Mouse (Mus musculus) kidney, adult 2 months (tissue): ENCODE results near the gene Faim2.

Source experiments
- CTCF ChIP-seq: fragments of 200-500 bp; conservative IDR thresholded peaks from 2 replicates; pipeline ENCODE4 v1.5.1; 2011; ENCODE audit warnings: low read depth, mild to moderate bottlenecking, control low read depth, low read length, moderate library complexity, mixed read lengths; ENCODE audit not compliant: insufficient read depth, insufficient read length
- POLR2A ChIP-seq: fragments of 200-500 bp; IDR thresholded peaks from one replicate; pipeline ENCODE4 v1.6.1; 2011; ENCODE audit warnings: low read depth, low read length, control low read depth

DNA sequence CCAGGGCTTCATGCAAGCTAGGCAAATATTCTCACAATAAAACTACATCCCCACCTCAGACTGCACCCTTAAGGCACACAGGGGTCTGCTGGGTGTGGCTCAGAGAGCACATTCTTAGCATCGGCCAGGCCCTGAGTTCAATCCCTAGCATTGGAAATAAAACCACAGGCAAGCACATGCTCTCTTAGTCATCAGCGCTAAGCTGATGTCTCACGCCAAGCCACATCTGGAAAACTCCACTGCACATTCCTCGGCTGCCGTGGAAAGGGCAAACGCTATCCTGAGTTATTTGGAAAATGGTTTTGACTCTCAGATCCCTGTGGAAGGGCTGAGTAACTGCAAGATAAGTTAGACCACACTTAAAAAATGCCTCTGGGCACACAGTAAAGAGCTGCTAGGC lies 25.8 kb upstream of the Faim2 start:
- TF ChIP-seq CTCF (no peak), POLR2A (no peak)
